Mouse (Mus musculus): ENCODE data around the gene St3gal3. TPM values are rescaled to one million over a fixed set of nuclear protein-coding genes. Genes with fewer than 3 reads are reported as not detected.

St3gal3 gene
- polyA plus RNA-seq, 1 experiment: 6.8 TPM

DNA sequence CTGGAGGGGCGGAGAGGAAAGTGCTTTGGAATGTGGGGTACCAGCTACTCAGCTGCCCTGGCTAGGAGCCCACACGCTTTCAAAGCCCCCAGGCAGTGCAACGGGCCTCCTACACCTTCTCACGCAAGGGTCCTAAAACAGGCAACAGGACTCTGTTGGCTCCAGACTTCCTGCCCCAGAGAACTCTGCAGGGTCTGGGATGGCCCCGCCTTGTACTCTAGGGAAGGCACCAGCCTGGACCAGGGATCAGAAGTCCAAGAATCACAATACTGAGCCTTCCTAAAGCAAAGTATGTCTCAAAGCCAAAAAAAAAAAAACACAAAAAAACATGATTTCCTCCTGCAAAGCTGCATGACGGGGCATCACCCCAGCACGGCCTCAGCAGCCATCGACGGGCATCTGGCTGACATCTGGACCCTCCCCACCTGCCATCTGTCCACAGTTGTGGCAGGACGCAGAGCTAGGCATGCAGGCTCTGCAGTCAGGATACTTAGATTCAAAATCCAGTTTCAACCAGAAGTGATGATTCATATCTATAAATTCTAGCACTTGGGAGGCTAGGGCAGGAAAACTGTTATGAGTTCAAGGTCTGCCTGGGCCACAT lies 134.0 kb downstream of the St3gal3 start:
- Histone ChIP-seq H3K4me3 (replicated peaks; ENCODE audit: control insufficient read depth, low read depth, low read length) (no peak overlapping the region), H3K27ac (ENCODE audit: control insufficient read depth, insufficient read depth, low read depth, low read length, poor library complexity) (no peak overlapping the region), H3K4me1 (ENCODE audit: control insufficient read depth, insufficient read depth, low read length) (no peaks in the 10 kb centered on the region)
- WGBS: 75% methylated on average over 10 of the region's 10 CpGs
- TF ChIP-seq CTCF (IDR thresholded peaks at IDR 0.05; ENCODE audit: control insufficient read depth, insufficient read depth, low read length): no peak
- no peak for TF ChIP-seq POLR2A (IDR thresholded peaks at IDR 0.05; ENCODE audit: borderline replicate concordance, control insufficient read depth, low read depth, low read length)

DNA sequence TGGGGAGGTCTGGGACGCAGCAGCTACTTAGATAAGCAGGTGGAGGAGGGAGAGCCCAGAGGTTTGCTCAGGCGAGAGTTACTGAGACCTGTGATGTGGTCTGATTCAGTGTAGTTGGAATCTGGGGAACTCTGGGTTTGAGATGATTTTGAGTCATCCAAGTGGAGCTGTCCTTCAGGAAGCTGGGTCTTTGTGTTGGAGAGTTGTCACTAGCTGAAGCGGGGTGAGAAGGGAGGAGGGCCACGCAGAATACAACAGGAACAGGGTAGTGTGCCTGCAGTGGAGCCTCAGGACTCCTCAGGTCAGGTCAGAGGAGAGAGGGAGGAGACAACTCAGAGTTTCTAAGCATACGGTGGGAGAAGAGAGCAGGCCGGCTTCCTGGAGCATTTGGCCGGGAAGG lies 134.8 kb downstream of the St3gal3 start:
- H3K4me1 ChIP-seq (ENCODE audit: control insufficient read depth, insufficient read depth, low read length): no peaks in the 10 kb centered on the region
- TF ChIP-seq POLR2A (IDR thresholded peaks at IDR 0.05; ENCODE audit: borderline replicate concordance, control insufficient read depth, low read depth, low read length) (no peak), CTCF (IDR thresholded peaks at IDR 0.05; ENCODE audit: control insufficient read depth, insufficient read depth, low read length) (no peak)
- H3K4me3 ChIP-seq (replicated peaks; ENCODE audit: control insufficient read depth, low read depth, low read length): no peak overlapping the region
- WGBS: 69% methylated on average over 7 of the region's 7 CpGs
- no peak overlapping the region for H3K27ac ChIP-seq (ENCODE audit: control insufficient read depth, insufficient read depth, low read depth, low read length, poor library complexity)

DNA sequence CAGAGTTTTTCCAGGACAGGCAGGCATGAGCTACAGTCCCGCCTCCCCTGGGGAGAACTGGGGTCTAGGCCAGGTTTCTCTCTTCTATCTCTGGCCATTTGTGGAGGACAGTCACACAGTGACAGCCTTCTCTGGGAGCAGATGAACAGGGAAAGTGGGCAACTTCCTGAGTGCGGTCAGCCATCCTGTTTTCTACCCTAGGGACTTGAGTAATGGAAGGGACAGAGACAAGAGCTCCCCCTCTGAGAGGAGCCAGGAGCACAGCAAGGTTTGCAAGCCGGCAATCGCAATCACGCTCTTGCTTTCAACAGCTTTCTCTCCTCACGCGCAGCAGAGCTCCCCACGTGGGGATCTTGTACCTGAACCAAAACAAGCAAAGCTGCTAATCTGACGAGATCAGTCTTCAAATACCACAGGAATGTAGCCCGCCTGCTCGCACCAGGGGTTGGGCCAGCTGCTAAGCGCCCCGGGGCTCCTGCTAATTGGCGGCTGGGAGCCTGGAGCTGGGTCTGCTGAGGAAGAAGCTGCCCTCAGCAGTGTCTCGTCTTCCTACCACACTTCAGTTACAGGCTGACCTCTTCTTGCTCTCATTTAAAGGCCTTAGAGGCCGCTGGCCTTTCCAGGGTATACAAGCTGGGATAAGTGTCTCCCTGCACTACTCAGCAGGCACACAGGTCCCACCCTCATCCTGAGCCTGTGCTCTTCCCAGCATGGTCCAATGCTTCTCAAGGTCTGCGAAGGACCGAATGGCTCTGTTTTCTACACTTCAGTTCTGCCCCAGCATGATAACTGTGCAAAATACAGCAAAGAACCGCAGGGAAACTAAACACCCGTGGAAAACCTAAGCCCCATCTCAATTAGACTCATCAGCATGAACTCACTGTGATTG lies 137.1 kb downstream of the St3gal3 start:
- Histone ChIP-seq H3K4me1 (ENCODE audit: control insufficient read depth, insufficient read depth, low read length) (no peaks in the 10 kb centered on the region), H3K4me3 (replicated peaks; ENCODE audit: control insufficient read depth, low read depth, low read length) (no peak overlapping the region), H3K27ac (ENCODE audit: control insufficient read depth, insufficient read depth, low read depth, low read length, poor library complexity) (no peak overlapping the region)
- no peak for TF ChIP-seq POLR2A (IDR thresholded peaks at IDR 0.05; ENCODE audit: borderline replicate concordance, control insufficient read depth, low read depth, low read length)
- no peak for TF ChIP-seq CTCF (IDR thresholded peaks at IDR 0.05; ENCODE audit: control insufficient read depth, insufficient read depth, low read length)
- 45% methylated on average over 20 of the region's 20 CpGs for WGBS

DNA sequence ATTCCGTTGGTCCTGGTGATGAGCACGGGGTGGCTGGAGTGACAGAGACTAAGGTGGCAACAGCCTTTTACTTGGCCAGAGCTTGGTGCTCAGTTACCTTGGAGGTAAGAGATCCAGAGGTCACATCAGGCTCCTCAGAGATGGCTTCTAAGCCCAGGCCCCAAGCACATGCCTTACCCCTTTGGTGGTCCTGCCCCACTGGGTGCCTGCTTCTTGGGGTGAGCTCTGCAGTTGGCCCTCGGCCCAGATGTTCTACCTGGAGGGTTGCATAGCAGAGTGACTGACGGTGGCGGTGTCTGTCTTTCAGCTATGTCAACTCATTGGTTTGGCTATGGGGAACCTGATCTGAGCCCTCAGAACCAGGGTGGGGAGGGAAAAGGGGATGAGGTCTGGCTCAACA lies 138.0 kb downstream of the St3gal3 start:
- H3K4me1 ChIP-seq (ENCODE audit: control insufficient read depth, insufficient read depth, low read length): no peaks in the 10 kb centered on the region
- no peak overlapping the region for H3K4me3 ChIP-seq (replicated peaks; ENCODE audit: control insufficient read depth, low read depth, low read length)
- H3K27ac ChIP-seq (ENCODE audit: control insufficient read depth, insufficient read depth, low read depth, low read length, poor library complexity): no peak overlapping the region
- TF ChIP-seq CTCF (IDR thresholded peaks at IDR 0.05; ENCODE audit: control insufficient read depth, insufficient read depth, low read length) (no peak), POLR2A (IDR thresholded peaks at IDR 0.05; ENCODE audit: borderline replicate concordance, control insufficient read depth, low read depth, low read length) (no peak)
- WGBS: 91% methylated on average over 5 of the region's 5 CpGs

DNA sequence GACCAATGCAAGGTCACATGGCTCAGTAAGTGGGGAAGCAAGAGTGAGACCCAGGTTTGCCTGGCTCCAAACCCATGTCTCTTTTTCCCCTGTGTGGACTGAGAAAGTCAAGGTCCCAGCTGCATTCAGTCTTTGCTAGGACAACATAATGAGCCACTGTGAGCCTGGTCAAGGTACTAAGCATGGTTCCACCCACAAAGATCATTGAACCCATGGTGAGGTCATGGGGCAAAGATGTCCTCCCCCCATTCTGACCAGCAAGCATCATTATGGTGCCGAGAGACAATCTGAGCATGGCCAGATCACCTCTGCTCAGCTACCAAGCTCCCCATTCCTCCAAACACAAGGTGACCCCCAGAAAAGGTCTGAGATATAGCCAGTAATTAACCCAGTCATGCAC lies 139.3 kb downstream of the St3gal3 start:
- whole genome bisulfite sequencing: 91% methylated on average over 1 of the region's 1 CpGs
- no peak for TF ChIP-seq POLR2A (IDR thresholded peaks at IDR 0.05; ENCODE audit: borderline replicate concordance, control insufficient read depth, low read depth, low read length)
- TF ChIP-seq CTCF (IDR thresholded peaks at IDR 0.05; ENCODE audit: control insufficient read depth, insufficient read depth, low read length): no peak
- H3K27ac ChIP-seq (ENCODE audit: control insufficient read depth, insufficient read depth, low read depth, low read length, poor library complexity): no peak overlapping the region
- H3K4me3 ChIP-seq (replicated peaks; ENCODE audit: control insufficient read depth, low read depth, low read length): no peak overlapping the region
- H3K4me1 ChIP-seq (ENCODE audit: control insufficient read depth, insufficient read depth, low read length): no peaks in the 10 kb centered on the region

DNA sequence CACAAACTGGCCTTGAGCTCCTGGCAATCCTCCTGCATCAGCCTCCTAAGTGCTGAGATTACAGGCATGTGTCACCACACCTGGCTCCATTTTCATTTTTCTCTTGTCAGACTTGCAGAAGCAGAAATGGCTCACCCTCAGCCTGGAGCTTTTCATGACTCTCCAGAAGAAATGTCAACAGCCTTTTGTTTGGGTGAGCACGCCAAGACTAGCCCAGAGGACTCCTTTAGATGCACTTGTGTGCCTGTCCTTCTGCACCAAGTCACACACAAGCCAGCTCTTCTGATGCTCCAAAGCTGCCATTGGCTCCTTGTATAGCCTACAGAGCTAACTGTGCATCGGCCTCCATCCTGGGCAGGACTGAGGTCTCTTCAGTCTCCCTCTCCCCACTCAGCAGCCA lies 141.3 kb downstream of the St3gal3 start:
- WGBS: 82% methylated on average over 2 of the region's 2 CpGs
- TF ChIP-seq POLR2A (IDR thresholded peaks at IDR 0.05; ENCODE audit: borderline replicate concordance, control insufficient read depth, low read depth, low read length): no peak
- TF ChIP-seq CTCF (IDR thresholded peaks at IDR 0.05; ENCODE audit: control insufficient read depth, insufficient read depth, low read length): no peak
- Histone ChIP-seq H3K4me1 (ENCODE audit: control insufficient read depth, insufficient read depth, low read length) (no peaks in the 10 kb centered on the region), H3K27ac (ENCODE audit: control insufficient read depth, insufficient read depth, low read depth, low read length, poor library complexity) (no peak overlapping the region), H3K4me3 (replicated peaks; ENCODE audit: control insufficient read depth, low read depth, low read length) (no peak overlapping the region)

DNA sequence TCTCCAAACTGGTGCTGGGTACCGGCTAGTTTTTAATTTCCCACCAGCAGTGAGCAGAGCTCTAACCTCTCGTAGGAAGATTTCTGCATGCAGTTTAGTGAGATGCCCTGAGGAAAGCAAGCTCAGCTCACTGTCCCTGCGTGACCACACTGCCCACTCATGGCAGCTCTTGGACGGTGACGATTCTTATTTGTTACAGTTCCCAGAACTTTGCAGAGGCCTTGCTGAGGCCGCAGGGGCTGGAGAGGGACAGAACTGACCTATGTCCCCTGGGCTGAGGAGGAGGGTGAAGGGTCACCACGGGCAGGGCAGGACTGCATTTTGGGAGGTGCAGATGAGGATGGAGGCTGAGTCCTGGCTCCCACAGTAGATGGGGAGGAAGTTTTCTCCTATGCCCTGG lies 141.8 kb downstream of the St3gal3 start:
- TF ChIP-seq POLR2A (IDR thresholded peaks at IDR 0.05; ENCODE audit: borderline replicate concordance, control insufficient read depth, low read depth, low read length) (no peak), CTCF (IDR thresholded peaks at IDR 0.05; ENCODE audit: control insufficient read depth, insufficient read depth, low read length) (no peak)
- WGBS: 82% methylated on average over 7 of the region's 7 CpGs
- Histone ChIP-seq H3K4me1 (ENCODE audit: control insufficient read depth, insufficient read depth, low read length) (no peaks in the 10 kb centered on the region), H3K4me3 (replicated peaks; ENCODE audit: control insufficient read depth, low read depth, low read length) (no peak overlapping the region), H3K27ac (ENCODE audit: control insufficient read depth, insufficient read depth, low read depth, low read length, poor library complexity) (no peak overlapping the region)

DNA sequence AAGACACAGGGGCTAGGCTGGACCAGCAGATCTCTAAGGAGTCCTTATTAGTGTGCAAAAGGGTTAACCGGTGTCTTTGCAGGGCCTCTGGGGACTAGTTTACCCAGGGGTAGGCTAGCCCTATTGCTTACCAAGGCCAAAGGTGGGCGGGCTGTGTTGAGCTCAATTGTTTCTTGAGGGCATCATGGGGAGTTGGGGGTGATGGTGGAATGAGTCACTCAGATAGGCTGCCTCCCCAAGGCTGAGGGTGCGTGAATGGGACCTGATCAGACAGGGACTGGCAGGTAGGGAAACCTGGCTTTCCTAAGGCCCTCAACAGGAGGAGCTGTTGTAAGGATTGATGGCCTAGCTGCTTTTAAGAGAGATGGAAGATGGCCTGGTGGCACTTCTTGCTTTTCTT lies 142.7 kb downstream of the St3gal3 start:
- Histone ChIP-seq H3K4me3 (replicated peaks; ENCODE audit: control insufficient read depth, low read depth, low read length) (no peak overlapping the region), H3K27ac (ENCODE audit: control insufficient read depth, insufficient read depth, low read depth, low read length, poor library complexity) (no peak overlapping the region), H3K4me1 (ENCODE audit: control insufficient read depth, insufficient read depth, low read length) (no peaks in the 10 kb centered on the region)
- WGBS: 87% methylated on average over 3 of the region's 3 CpGs
- TF ChIP-seq POLR2A (IDR thresholded peaks at IDR 0.05; ENCODE audit: borderline replicate concordance, control insufficient read depth, low read depth, low read length) (no peak), CTCF (IDR thresholded peaks at IDR 0.05; ENCODE audit: control insufficient read depth, insufficient read depth, low read length) (no peak)

Data from bone marrow, adult 2 months (tissue).